Mouse (Mus musculus) myocyte (in vitro differentiated cells): ENCODE results near the gene Alyref2.

Source experiments
- E2F4 ChIP-seq: IDR thresholded peaks from one replicate; pipeline ENCODE4 v1.6.1; 2011; ENCODE audit warnings: mild to moderate bottlenecking, control low read depth, moderate library complexity; ENCODE audit not compliant: insufficient read depth
- MAX ChIP-seq: IDR thresholded peaks from one replicate; pipeline ENCODE4 v1.6.1; 2011; ENCODE audit warnings: low read depth, mild to moderate bottlenecking, control low read depth
- MYOD1 ChIP-seq, 3 experiments: IDR thresholded peaks; one replicate each; pipeline ENCODE4 v1.6.1; 2011; ENCODE audit warnings: control low read depth in 2 of 3, low read depth in 2 of 3, mild to moderate bottlenecking in 2 of 3, moderate library complexity in 1 of 3; ENCODE audit not compliant: insufficient read length in 2 of 3, control insufficient read depth in 1 of 3
- POLR2A ChIP-seq: IDR thresholded peaks from one replicate; pipeline ENCODE4 v1.6.1; 2011; ENCODE audit warnings: low read depth, mild to moderate bottlenecking, control low read depth, moderate library complexity; ENCODE audit not compliant: insufficient read length
- TCF12 ChIP-seq: IDR thresholded peaks from one replicate; pipeline ENCODE4 v1.6.1; 2011; ENCODE audit warnings: mild to moderate bottlenecking, control low read depth; ENCODE audit not compliant: poor library complexity, insufficient read depth, severe bottlenecking

DNA sequence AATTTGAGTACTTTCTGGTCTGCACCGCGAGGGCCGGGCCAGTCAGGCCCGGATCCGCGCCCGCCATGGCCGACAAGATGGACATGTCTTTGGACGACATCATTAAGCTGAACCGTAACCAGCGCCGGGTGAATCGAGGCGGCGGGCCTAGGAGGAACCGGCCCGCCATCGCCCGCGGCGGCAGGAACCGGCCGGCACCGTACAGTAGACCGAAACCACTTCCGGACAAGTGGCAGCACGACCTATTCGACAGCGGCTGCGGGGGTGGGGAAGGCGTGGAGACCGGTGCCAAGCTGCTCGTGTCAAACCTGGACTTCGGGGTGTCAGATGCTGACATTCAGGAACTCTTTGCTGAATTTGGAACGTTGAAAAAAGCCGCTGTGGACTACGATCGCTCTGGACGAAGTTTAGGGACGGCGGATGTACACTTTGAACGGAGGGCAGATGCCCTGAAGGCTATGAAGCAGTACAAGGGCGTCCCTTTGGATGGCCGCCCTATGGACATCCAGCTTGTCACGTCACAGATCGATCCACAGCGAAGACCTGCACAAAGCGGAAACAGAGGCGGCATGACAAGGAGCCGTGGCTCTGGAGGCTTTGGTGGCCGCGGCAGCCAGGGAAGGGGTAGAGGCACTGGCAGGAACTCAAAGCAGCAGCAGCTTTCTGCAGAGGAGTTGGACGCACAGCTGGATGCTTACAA lies 464 bp downstream of the Alyref2 start:
- TF ChIP-seq E2F4: no peak
- peak in 1 of 3 experiments; percentile 74 for TF ChIP-seq MYOD1 (IDR thresholded peaks at IDR 0.05; ENCODE audit: control insufficient read depth in 1 of 3, insufficient read length in 2 of 3, low read depth in 2 of 3)
- TF ChIP-seq MAX: no peak
- TF ChIP-seq TCF12: no peak
- peak; percentile 44 for TF ChIP-seq POLR2A
